Mouse (Mus musculus) megakaryocyte-erythroid progenitor cell, adult 5-6 weeks (primary cell): Measurements from ENCODE around the gene Dclk2. TPM values are rescaled to one million over a fixed set of nuclear protein-coding genes. Genes with fewer than 3 reads are reported as not detected.

Source experiments
- ATAC-seq: replicated peaks from 2 replicates; pipeline ENCODE4 v1.8.0; 2016; ENCODE audit warnings: mild to moderate bottlenecking, inconsistent platforms; ENCODE audit not compliant: severe bottlenecking, poor library complexity, low FRiP score, low TSS enrichment
- total RNA-seq, 2 experiments: library from RNA; stranded (forward) in 1 of 2; stranded (reverse) in 1 of 2; fragments of 200-1000, 215-1000 nt in 1 of 2; fragments of >200 nt in 1 of 2; fragmentation: Nextera tagmentation in 1 of 2; gene quantifications; 2 replicates each; pipeline ENCODE4 v1.2.3; 2014 to 2017

Dclk2 gene
- total RNA-seq, 2 experiments from 2014 or later = 0.99 to 3.1 TPM

DNA sequence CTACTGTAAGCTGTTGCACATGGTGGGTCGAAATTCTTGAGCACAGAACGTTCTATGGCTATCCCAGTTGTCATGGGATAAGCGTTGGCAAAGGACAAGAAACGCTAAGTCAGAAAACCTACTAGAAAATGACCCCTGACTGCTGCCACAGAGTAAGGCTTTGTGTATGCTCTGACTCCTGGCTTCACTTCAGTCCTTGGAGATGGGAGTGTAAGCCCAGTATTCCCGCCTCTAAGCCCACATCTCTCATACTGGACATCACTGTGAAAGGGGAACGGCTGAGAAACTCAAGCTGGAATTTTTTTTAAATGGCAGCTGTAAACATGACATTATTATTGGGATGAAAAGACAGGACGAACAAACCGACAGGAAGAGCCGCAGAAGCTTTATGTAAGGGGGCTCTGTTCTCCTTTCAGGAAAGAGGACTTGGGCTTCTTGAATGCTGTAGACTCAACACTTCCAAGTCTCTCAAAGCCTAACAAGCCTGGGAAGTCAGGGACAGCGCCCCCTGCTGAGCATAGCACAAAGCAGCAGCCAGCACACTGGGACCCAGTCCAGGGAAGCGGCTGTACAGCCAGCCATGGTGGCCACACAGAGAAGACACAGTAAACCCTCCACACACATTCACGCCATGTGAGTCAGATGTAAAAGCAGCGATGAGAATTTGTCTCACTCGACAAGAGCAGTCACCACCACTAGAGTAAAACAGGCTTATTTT is 112.7 kb downstream of the Dclk2 start:
- peak; percentile 52 for ATAC-seq

DNA sequence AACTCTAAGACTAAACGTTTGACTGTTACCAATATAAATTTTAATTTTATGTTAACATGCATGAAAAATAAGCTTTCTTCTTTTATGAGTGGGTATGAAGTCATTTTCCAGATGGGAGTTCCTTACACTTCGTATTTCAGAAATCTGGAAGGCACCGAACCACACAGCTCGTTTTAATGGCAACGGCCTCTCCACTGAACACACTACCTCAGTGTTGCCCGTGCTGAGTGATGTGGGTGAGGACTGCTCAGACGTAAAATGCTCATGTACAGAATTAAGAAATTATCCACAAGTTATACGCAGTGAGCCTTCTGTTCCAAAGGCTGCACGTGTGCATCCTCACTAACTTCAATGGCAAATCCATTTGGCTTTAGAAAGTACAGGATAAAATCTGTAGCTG is 113.8 kb downstream of the Dclk2 start:
- no peak for ATAC-seq

GRCm38 (mm10) chr3:86804265-86804664 is 116.4 kb downstream of the Dclk2 start:
- ATAC-seq = no peak

DNA sequence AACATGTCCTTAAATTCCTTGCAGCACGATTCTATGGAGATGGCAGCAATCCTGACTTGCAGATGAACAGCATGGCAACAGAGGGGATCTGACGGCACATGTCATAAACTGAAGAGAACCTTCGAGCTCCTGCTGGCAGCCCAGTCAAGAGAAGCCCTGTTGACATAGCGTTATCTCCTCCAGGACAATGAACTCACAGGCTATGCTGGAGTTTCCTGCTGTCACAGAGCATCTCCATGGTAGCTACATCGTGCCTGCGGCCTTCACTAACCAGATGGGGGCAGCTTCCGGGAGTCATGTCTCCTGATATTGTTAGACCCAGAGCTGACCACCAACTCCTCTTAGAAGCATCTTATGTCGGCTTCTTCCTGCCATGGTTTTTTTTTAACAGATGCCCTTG is 117.8 kb downstream of the Dclk2 start:
- no peak for ATAC-seq

DNA sequence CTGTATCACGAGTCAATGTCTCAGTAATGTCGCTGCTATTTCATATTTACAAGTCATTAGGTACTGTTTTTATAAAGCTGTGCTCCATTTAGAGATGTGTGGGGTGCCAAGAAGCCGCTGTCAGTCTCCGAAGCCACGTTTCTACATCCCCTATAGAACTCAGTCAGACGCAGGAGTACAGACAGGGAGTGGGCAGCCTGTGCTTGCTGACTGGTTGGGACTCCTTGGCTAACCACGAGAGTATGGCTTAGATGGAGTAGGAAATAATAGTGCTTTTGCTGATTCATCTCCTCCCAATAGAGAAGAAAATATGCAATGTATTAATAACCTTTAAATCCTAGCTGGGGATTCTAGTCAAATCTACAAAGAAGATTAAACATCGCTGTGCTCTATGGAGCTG is 119.8 kb downstream of the Dclk2 start:
- ATAC-seq = no peak

- ATAC-seq = peak; percentile 95
Measured at GRCm38 (mm10) chr3:86799041-86799440, 121.6 kb downstream of the Dclk2 start.

DNA sequence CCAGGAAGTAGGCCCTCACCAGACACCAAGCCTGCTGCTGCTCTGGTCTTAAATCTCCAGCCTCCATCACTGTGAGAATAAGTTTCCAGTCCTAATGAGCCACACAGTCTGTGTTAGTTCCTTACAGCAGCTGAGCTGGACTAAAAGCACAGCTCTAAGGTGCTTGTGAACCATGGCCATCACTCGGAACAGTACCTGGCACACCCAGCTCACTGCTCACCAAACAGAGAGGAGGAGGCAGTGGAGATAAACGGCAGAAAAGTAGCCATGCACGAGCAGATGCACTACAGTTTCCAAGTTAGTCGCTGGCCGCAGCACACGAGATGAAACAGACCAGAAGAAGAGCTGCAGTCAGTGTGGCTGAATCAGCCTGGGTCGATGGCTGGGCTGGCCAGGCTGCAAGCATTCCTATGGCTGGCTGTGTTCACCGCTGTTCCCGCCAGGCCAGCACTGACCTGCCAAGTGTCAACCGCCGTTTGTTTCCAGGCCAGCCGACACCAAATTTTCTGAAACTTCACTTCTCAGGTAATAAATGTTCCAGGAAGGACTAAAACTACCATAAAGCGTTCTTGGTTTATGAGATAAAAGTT is 122.7 kb downstream of the Dclk2 start:
- no peak for ATAC-seq

- ATAC-seq = no peak; the same call in 1 of the 2 replicates
Measured at GRCm38 (mm10) chr3:86796716-86797115, 123.9 kb downstream of the Dclk2 start.

DNA sequence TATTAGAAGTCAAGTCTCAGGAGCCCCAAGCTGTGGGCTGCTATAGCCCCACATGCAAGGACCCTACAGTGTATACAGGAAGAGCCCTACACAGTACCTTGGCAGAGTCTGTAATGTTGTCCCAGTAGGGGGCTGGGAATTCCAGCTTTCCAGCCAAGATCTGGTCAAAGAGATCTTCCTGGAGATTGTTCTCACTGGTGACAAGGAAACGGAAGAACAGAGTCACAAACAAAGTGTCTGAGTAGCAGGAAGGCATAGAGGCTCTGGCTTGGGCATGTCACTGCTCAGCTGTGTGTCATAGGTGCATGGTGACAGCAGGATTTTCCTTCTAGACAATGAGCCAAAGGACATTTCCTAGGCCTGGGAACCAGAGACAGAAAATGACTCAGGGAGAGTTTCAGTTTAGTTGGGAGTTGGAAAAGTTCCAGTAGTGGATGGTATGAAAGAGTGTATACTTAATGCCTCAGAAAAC is 126.9 kb downstream of the Dclk2 start:
- no peak for ATAC-seq

GRCm38 (mm10) chr3:86793264-86793663 is 127.4 kb downstream of the Dclk2 start:
- no peak for ATAC-seq

GRCm38 (mm10) chr3:86789752-86790151 is 130.9 kb downstream of the Dclk2 start:
- ATAC-seq = no peak

DNA sequence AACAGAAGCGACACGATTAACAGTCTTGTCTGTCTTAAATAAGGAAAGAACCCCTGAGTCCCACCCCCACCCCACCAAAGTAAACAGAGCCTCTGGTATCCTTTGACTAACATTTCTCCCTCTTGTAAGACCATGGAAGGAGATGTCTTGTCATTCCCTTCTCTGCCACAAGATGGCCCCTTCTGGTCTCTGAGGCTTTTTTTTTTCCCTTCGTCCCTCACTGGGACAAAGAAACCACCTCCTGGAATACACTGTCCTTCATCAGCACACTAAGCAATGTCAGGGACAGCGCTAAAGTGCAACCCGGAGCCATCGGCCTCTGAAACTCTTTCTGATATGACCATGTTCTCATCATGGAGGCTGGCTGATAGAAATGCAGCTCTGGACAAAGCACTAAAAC is 131.9 kb downstream of the Dclk2 start:
- ATAC-seq = no peak; the same call in 1 of the 2 replicates

DNA sequence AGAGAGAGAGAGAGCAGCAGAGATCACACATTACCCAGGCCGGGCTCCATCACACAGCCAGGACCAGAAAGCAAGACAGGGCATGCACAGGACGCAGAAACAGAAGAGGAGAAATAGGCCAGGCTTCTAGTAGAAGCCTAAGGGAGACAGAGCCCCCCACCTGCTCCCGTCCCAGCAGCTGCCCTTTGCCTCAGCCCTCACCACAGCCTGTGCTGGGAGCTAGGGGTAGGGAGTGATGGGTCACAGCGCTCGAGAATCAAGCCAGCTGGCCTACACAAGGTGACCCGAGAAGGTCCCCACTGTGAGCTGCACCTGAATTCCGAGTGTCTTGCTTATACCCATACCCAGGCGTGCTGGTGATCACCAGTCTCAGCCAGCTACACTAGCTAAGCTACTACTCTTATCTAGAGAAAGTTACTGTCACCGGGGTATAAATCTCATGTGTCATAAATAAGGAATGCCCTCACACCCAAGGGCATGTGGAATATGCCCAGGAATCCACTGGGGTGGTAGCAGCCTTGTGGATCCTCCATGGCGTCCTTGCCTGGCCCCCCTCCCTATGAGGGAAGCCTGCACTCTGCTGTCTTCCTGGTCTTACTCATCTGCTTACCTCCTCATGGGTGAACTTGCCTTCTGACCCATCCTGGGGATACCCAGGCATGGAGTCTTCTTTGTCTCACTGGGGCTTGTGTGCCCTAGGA is 133.1 kb downstream of the Dclk2 start:
- ATAC-seq = no peak

DNA sequence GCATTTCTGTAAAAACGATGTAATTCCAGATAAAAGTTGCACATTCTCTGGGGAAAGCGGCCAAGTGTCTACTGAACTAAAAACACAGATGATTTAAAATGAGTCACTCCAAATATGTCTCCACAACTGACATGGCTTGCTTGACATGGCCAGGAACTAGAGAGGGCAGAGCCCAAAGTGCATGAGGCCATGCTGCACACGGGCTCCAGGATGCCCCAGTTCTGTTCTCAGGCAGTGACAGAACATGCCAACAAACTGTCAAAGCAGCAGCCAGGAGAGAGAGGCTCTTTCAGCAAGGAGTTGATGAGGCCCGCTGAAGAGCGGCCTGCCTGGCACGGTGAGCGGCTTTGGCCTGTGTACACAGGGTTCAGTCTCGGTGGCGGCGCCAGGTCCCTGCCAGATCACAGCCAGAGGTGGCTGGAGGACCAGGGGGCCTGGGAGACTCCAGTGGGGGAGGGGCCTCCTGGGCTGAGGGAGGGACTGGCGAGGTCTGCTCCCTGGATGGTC is 133.8 kb downstream of the Dclk2 start:
- no peak for ATAC-seq

DNA sequence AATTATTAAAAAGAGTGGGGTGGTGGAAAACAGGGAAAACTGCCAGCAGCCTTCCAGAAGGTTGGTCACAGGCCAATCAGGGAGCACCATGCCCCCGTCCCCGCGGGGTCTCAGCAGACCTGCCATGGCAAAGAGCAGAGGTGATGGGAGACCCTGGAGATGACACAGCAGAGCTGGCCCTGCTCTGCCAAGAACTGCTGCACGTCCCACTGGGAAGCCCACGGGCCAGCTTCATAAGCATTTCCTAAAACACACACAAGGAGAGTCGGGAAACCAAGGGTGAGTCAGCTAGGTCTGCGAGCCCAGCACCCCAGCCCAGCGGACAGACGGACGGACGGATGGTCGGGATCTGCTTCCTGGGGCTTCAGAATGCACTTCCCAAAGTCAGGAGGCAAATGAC is 134.4 kb downstream of the Dclk2 start:
- ATAC-seq = no peak

GRCm38 (mm10) chr3:86784930-86785329 is 135.7 kb downstream of the Dclk2 start:
- ATAC-seq = no peak

DNA sequence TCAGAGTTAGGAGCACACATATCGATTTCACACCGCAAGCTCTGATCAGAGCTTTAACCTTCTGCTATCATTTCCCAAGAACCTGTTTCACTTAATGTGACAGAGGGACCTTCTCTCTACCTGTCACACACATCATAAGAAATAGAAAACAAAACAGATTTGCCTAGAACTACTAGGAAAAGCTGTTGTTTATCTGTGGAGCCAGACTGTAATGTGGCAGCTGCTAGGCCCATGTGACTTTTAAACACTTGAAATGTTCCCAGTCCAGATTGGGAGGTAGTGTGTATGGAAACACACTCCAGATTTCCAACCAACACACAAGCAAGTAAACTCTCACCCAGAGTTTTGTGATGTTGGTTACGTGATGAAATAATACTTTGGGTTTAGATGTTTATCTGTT is 136.6 kb downstream of the Dclk2 start:
- ATAC-seq = no peak

- 0 out of 2 replicates have a peak, but pooled peaks have one; percentile 24 for ATAC-seq
Measured at GRCm38 (mm10) chr3:86779704-86780103, 140.9 kb downstream of the Dclk2 start.

DNA sequence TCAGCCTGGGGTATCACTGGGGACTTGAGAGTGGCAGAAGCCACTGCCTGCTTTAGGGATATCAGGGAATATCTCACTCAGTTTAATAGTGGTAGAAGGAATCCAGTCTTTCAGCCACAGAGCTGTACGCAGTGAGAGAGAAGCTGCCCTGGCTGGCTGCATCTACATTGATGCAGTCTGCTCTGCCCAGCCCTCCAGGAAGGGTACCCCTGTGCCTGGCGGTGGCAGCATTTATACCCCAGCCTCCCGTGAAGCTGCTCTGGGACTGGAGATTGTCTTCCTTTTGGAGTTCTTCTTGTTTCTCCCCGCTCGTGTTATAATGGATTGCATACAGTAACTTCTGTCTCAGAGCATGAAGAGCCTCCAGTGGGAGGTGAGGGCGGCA is 145.2 kb downstream of the Dclk2 start:
- no peak for ATAC-seq
